Mouse (Mus musculus): ENCODE measurements around the gene Sirpa.

Gene Sirpa

DNA sequence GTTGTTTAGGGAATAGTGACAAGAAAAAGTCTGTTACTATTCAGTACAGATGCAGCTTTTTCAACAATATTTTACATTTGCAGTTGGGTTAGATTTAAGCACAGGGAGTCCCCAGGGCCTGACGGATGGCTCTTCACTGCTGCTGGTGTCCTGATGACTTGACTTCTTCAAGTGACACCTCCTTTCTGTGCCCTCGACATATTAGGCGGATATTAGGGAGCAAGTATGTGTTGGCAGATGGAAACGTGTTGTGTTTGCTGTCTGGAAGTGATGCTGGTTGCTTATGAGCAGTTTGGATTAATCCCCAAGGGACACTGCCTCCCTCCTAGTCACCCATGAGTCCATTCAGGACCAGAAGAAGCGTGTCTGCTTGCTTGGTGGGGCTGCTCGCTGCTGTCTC is 21.3 kb downstream of the Sirpa start:
- no peak for DNase-seq

DNA sequence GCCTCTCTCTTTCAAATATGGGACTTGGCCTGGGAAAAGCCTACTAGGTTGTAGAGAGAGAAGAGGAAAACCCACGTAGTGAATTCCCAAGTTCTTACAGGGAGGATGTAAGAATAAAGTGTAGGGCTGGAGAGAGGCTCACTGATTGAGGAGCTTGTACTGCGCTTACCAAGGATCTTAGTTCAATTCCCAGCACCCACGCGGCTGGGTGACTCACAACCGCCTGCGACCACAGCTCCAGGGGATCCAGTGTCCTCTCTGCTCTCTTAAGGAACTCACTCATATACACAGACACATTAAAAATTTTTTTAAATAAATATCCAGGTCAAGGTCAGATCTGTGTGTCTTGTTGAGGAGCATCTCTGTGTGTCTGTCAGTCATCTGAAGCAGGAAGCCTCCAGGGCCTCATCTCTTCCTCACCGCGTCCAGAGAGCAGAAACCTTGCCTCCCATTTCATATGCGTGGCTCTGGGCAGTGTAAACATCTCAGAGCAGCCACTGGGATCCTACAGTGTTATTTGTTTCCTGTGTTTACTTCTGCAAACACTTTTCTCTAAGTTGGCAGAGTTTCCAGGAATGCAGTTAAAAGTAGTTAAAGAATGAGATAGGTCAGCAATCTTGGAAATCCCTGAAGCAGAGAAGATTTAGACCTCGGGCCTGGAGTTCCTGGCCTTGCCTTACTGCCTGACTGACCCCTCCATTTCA is 22.0 kb downstream of the Sirpa start:
- no peak for DNase-seq

DNA sequence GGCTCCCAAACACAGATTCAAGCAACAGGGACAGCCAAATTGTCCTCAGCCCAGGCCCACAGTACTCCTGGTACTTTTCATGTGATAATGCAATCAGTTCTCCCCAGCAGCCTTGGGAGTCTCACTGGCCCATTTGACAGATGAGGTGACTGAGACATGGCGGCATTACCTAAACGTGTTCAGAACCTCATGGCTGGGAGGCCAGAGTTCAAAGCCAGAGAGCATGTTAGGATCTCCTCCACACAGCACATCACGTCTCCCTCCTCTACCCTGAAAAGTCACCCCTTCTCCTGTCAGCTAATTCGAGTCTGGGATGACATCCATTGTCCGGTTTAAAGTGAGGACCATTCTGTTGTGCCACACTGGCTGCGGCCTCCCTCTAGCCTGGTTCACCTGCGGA is 27.5 kb downstream of the Sirpa start:
- DNase-seq = no peak

DNA sequence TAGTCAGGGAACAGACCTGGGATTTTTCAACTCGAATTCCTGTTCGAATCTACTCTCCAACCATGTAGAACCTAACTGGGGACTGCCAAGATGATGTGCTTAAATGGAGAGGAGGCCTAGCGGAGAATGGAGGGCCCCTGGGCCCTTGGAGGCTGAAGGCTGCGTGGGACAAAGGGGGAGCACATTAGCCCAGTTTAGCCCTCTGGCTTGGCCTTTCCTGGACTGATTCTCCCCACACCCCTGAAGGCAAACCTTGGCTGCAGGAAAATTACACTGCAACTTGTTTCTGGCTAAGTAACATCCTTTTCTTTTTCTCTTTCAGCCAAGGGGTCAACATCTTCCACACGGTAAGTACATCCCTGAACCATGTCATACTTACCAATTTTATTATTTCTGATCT is 28.2 kb downstream of the Sirpa start:
- DNase-seq = no peak

DNA sequence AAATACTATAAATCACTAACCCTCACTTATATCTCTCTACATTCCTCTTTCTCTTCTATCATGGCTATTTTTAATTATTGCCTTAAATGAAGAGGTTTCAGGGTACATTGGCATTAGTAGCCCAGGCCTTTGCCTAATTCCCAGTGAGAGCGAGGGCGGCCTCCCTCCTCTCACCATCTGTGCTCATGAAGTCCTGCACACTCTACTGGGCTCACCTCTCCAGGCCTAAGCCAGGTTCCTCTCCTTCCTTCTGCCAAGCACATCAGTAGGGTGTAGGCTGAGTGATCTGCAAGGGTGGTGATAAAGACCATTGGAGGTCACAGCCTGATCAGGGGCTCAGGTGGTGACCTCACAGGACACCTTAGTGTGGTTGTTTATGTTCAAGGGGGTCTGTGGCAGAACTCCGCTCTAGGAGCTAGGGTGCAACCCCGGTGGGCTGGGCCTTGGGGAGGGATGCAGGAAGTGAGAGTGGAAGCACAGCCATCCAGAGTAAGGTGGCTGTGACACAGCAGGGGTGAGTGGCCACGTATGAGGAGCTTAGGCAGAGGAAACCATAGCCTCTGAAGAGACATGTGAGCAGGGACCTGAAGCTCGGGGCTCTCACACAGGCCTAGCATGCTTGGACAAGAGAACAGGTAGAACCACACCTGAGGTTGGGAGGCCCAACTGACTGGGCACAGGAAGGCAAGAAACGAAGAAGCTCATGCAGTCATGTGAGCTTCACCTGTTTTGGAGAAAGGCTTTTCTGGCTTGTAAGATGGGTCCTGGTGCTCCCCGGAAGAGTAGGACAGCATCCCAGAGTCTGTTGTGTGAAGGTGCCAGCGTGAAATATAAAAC is 29.2 kb downstream of the Sirpa start:
- DNase-seq = no peak

DNA sequence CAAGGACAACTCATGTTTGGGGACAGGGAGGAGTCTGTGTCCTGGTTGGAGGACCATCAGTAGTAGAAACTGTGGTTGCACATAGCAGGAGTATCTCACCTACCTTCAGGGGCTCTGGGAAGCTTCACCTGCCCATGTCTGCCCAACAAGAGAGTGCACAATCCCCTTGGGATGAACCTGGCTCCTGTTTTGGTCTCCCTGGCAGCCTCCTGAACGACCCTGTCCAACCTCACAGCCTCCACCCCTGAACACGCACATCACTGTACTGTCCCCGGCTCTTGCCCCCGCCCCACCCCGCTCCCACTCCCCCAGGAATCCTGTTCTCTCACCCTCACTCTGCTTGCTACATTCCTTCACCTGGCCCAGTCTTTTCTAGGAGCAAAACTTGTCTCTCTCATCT is 30.3 kb downstream of the Sirpa start:
- DNase-seq = no peak

DNA sequence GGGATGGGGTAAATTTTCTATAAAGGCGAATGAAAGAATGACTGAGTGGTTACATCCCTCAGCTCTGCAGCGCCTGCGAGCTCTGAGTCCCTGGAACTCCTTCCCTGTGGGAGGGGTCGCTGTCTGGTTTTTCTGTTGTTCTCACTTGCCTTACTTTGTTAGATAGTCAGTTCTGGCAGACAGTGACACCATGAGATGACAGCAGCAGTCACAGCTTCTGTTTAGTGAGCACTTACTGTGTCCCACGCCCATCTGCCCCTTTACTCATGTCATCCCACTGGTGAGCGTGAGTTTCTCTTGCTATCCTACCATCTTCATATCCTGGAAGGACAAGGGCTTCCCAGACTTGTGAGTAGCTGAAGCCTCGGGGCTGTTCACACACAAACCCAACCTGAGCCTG is 31.1 kb downstream of the Sirpa start:
- no peak for DNase-seq

DNA sequence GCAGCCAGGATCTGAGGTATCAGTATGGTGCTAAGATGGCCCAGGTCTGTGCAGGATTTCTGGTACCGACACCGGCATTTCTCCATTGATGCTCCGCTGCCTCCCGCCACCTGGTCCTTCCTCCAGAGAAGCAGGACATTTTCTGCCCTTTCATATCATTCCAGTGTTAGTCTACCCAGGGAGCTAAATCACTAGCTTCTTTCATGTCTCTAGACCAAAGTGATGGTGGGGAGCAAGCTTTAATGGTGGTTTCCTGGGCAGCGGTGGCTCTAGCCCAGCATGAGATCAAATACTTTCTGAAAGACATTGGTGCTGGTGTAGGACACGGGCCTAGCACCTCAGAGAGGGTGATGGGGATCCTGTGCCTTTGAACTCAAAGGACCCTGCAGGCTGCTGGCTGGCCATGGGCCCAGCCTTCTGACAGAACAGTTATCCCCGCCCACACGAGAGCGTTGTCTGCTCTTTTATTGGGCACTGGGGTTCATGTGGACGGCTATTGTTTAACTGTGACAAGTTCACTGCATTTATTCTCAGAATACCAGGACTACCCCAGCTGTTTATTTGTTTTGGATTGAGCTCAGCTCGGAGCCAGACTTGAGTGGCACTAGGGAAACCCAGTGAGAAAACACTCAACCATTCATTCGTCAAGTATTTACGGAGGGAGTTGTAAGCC is 31.7 kb downstream of the Sirpa start:
- no peak for DNase-seq

DNA sequence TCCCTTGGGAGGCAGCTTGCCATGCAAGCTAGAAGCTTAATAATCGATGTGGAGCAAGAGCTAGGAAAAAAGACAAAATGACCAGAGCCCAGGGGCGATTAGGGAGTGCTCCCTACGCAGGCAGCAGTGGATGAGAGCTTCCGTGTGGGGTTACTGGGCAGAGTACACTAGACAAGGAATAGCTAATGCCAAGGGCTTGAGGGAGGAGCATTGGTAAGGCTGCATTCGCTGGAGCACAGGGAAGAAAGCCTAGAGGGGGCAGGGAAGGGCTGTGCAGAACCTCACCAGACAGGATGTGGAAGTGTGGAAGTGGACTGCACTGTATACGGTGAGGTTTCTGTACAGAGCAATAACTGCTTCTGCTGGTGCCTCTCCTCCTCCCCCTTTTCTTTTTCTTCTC is 32.3 kb downstream of the Sirpa start:
- DNase-seq = no peak

DNA sequence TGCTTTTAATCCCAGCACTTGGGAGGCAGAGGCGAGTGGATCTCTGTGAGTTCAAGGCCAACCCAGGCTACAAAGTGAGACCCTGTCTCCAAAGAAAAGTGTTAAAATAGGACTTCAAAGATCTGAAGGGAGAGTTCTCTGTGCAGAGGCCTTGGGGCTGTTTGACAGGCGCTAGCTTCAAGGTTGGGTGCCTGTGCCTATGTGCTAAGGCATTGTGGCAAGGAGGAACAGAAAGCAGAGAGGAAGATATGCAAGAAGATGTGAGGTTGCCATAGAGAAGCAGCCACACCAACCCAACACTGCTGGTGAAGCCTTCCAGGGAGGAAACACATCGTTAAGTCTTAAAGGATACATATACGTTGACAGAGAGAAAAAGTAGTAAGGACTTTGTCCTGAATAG is 33.2 kb downstream of the Sirpa start:
- no peak for DNase-seq

DNA sequence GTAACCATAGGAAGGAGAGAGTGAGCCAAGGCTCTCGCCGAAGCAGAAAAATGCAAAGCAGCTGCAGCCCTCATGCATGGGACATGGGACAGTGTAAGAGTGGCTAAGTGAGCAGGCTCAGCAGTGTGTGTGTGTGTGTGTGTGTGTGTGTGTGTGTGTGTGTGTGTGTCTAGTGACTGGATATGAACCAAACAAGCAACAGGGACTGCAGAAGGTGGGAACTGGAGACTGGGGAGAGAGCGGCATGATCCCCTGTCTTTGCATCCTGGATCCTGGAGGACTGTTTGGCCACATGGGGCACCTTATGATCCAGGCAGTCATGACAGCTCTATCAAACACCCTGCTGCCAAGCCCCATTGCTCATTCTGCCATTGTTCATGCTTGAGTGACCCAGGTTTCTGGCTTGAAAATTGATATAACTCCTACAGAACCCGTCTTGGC is 34.0 kb downstream of the Sirpa start:
- DNase-seq = no peak

DNA sequence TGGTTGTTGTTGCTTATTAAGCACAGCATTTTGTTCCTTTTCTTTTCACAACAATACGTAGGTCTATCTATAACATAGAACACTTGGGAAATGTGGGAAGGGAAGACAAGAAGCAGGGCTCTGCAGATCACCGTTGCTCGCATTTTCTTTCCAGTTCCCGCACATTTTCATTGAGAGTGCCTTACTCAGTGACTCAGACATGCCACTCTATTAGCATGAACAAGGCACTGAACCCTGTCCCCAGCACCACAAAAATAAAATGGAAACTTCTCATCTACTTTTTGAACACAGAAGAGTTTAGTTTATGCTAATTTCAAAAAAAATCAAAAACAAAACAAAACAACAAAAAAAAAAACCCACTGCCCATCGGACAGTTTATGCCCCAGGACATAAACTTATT is 34.5 kb downstream of the Sirpa start:
- DNase-seq = no peak

DNA sequence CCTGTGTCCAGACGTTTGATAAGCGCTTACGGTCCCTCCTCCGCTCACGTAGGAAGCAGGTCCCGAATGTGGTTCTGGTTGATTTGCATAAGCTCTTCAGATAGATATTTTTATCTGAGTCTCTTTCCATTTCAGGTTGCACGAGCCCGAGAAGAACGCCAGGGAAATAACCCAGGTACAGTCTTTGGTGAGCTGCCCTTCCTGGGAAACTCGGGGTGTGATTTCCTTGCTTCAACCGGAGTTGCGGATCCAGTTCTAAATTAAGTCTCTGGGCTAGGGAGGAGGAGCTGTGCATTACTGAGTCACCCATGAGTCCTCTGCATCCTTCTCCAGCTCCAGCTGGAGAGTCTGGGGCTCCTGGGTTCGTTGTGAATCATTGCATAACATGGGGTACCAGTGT is 35.2 kb downstream of the Sirpa start:
- no peak for DNase-seq

DNA sequence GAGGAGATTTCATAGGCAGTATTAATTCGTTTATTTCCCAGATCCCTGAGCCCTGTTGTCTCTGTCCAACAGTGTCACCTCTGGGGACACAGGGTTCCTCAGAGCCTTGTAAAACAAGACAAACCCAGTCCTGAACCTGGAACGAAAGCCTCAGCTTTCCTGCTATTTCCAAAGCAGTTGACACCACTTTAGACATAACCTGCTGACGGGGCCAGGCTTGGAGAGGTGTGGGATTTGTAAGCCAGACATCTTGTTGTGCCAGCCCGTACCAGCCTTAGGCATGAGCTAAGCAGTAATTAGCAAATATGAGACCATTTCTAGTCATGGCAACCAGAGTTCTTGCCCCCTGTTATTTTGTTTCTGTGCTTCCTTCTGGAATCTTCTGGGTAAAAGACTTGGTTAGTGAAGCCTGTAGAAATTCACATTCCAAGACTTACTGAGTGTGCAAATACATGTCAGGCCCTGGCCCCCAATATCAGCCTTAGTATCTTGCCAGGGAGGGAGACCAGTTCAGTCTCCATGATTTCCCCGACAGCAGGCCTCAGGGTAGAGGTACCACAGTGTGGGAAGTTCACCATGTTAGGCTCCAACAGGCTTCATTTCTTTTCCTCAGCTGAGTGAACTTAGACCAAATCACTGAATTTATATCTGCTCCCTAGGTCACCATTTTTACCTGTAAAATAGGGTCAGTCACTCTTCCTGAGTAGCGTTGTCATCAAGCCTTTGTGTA is 36.0 kb downstream of the Sirpa start:
- no peak for DNase-seq

DNA sequence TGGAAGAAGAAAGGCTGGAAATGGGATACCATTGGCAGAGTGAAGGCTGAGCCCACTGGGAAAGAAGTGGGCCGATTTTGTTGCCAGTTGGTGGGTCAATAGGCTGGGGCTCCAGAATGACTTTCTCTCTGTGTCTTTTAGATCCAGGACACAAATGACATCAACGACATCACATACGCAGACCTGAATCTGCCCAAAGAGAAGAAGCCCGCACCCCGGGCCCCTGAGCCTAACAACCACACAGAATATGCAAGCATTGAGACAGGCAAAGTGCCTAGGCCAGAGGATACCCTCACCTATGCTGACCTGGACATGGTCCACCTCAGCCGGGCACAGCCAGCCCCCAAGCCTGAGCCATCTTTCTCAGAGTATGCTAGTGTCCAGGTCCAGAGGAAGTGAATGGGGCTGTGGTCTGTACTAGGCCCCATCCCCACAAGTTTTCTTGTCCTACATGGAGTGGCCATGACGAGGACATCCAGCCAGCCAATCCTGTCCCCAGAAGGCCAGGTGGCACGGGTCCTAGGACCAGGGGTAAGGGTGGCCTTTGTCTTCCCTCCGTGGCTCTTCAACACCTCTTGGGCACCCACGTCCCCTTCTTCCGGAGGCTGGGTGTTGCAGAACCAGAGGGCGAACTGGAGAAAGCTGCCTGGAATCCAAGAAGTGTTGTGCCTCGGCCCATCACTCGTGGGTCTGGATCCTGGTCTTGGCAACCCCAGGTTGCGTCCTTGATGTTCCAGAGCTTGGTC is 37.3 kb downstream of the Sirpa start:
- DNase-seq = no peak

DNA sequence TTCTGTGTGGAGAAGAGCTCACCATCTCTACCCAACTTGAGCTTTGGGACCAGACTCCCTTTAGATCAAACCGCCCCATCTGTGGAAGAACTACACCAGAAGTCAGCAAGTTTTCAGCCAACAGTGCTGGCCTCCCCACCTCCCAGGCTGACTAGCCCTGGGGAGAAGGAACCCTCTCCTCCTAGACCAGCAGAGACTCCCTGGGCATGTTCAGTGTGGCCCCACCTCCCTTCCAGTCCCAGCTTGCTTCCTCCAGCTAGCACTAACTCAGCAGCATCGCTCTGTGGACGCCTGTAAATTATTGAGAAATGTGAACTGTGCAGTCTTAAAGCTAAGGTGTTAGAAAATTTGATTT is 37.9 kb downstream of the Sirpa start:
- no peak for DNase-seq

DNA sequence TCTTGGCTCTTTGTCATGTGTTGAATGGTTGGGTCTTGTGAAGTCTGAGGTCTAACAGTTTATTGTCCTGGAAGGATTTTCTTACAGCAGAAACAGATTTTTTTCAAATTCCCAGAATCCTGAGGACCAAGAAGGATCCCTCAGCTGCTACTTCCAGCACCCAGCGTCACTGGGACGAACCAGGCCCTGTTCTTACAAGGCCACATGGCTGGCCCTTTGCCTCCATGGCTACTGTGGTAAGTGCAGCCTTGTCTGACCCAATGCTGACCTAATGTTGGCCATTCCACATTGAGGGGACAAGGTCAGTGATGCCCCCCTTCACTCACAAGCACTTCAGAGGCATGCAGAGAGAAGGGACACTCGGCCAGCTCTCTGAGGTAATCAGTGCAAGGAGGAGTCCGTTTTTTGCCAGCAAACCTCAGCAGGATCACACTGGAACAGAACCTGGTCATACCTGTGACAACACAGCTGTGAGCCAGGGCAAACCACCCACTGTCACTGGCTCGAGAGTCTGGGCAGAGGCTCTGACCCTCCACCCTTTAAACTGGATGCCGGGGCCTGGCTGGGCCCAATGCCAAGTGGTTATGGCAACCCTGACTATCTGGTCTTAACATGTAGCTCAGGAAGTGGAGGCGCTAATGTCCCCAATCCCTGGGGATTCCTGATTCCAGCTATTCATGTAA is 38.5 kb downstream of the Sirpa start:
- no peak for DNase-seq

DNA sequence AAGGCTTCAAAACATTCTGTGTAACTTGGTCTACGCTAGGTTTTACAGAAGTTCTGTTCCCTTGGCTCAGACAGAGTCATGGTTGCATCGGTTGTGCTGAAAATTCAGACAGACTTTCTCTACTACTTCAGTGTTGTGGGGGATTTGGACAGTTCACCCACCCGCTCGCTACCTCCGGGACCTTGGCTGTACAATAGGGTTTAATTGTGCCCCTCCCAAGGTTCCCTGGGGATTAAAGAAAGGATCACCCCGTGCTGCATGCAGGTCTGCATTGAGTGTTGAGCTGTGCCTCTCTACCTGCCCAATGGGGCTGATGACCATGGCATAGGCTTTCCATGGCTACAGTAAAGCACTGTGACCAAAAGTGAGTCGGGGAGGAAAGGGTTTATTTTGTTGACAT is 39.7 kb downstream of the Sirpa start:
- no peak for DNase-seq

DNA sequence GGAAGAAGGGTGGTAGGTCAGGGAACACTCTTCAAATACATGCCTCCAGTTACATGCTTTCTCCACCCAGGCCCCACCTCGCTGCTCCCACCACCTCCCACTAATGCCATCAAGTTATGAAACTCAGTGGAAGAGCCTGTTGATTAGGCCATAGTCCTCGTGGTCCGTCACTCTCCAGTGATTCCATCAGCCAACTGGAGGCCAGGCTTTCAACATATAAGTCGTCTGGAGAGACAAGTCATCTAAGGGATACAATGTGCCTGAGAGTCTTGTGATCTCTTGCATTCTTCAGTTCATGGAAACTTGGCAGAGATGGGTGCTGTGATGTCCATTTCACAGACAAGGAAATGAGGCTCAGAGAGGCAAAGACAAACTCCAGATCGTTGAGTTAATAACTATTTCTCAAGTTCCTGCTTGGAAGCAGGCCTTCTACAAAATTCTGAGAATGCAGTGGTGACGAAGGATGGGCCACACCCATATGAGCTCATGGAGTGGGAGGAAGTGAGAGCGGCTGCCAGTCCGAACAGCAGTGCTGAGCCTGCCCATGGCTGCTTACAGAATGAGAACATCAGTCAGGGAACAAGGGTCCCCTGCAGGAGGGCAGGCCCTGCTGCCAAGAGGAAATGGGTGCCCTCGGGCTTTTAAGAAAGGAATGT is 40.6 kb downstream of the Sirpa start:
- no peak for DNase-seq

DNA sequence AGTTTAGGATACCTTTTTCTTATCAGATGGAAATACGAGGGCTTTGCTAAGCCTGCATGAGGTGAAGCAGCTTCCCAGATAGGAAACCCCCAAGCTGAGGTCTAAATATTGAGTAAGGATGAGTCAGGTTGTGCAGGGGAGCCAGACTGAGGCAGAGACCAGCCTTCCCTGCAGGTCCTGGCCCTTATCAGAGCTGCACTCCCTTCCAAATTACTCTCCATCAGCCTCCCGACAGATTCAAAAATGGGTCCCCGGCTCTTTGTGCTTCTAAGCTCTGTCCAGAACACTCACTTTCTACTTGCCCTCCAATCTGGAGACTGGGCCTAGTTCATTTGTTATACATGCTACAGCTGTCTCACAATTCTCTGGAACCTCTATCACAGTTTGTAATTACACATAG is 41.3 kb downstream of the Sirpa start:
- DNase-seq = no peak

DNA sequence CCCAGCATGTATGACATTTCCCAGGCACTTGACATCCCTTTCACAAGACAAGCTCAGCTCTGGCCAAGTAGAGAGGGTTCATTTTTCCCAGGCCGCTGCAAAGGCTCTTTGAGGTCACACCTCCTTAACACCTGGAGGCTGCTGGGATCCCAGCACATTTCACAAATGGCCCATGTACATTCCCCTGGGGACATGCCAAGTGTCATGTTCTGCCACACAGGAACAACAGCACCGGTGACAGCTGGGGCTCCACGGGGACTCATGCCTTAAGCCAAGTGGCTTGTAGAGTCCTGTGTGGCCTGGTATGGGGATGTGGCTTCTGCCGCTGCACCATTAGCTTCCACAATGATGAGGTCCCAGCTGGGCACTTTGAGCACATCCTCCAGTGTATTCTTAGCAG is 60.0 kb downstream of the Sirpa start:
- DNase-seq = no peak

Data from thymus, postnatal 36 days (tissue).